Mouse (Mus musculus): ENCODE data around the gene Galnt12. TPM values are rescaled to one million over a fixed set of nuclear protein-coding genes. Genes with fewer than 3 reads are reported as not detected.

Gene Galnt12
- total RNA-seq, 4 experiments from 2014 or later, result 0.78 to 1.5 (median 1.0) TPM

GRCm38 (mm10) chr4:47093647-47094046 lies 1.9 kb downstream of the Galnt12 start:
- DNase-seq (ENCODE audit: low spot score in 2 of 2), result no peak

DNA sequence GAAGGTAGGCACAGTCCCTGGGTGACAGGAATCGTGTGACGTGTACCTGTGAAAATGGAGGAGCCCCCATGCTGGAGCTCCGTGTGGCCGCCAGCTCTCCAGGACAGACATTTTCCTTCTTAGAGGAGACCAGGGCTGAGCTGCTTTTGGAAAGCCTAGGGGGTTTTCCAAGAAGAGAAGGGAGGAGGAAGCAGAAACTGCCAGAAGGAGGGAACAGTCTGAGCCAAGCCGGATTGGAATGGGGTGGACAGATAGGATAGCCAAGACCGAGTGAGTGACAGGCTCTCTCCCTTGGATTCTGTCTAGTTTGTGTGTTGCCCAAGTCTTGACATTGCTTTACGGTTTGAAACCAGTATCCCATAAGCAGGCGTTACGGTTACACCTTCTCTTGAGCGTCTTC lies 11.9 kb downstream of the Galnt12 start:
- DNase-seq (ENCODE audit: low spot score in 2 of 2), result no peak

DNA sequence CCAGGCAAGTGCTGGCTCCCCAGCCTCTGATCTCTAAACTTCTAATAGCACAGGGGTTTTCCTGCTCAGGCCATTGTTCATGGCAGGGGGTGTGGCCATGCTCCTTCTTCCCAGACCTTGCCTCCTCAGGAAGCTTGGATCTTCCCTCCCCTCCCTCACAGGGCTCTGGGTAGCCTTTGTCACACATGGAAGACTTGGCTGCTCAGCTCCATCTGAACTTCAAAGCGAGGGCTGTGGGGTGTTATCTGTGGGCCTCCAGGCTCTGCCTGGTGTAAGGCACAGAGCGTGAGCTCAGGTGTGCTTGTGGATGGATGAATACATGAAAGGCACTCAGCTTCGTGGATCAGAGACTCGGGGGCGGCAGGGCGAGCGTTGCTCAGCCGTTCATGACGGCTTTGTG lies 20.2 kb downstream of the Galnt12 start:
- DNase-seq (ENCODE audit: low spot score in 2 of 2), result no peak

GRCm38 (mm10) chr4:47112560-47112959 lies 20.9 kb downstream of the Galnt12 start:
- peak in 1 of 2 experiments; percentile 12 for DNase-seq (ENCODE audit: low spot score in 2 of 2)

GRCm38 (mm10) chr4:47122051-47122706 lies 30.5 kb downstream of the Galnt12 start:
- peak in 1 of 2 experiments; percentile 28 for DNase-seq (ENCODE audit: low spot score in 2 of 2)

- peak in 1 of 2 experiments; percentile 62 for DNase-seq (ENCODE audit: low spot score in 2 of 2)
Measured at GRCm38 (mm10) chr4:47124140-47124711, 32.5 kb downstream of the Galnt12 start.

DNA sequence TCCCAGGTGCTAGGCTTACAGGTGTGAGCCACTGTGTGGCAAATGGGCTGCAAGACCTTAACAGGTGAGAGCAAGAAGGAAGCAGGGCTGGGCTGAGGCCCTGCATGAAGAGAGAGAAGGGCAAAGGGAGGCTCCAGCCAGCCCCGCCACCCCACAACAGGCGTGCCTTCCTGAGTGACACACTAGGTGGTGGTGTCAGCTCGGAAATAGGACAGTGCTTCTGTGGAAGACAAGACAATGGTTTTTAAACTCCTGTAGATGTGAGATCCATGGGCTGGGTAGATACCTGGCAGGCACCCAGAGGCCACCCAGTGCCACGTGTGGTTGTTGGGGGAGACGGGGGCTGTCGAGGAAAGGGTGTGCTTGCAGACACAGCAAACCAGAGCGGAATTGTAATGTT lies 36.8 kb downstream of the Galnt12 start:
- no peak for DNase-seq (ENCODE audit: low spot score in 2 of 2)

GRCm38 (mm10) chr4:47129572-47129971 lies 37.9 kb downstream of the Galnt12 start:
- DNase-seq (ENCODE audit: low spot score in 2 of 2), result no peak

DNA sequence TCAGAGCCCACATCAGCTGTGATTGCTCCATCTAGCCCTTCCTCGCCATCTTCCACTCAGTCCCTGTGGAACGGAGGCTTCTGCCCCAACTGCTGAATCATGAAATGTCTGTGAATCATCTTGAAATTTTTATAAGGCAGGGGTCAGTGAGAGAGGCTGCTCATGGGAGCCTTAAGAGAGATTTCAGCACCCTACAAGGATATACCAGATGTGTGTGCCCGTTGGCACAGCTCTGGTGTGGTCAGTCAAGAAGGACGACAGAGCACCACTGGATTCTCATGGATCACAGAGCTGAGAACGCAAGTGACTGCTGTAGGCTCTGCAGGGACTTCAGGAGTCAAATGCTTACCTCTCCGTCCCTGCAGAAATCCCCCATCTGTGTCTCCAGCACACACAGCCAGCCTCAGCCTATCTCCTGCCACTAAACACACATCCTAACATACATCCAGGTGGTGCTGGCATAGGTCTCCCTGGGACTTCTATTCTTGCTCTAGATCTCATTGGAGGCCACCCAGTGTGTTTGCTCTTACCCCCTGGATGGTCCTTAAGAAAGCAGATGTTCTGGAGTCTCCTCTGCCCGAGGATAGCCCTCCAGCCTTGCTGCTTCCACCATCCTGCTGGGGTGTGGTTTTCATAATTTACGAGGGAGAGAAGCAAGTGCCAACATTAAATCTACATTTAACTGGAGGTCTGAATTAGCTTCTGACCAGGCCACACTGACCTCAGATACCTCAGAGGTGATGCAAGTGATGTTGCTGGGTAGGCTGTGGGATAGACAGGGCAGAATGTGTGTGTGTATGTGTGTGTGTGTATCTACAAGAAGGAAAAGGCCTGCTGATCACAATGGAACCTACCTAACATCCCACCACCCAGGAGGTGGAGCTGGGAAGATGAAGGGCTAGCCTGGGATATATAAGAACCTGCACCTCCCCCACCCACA lies 38.7 kb downstream of the Galnt12 start:
- no peak for DNase-seq (ENCODE audit: low spot score in 2 of 2)

DNA sequence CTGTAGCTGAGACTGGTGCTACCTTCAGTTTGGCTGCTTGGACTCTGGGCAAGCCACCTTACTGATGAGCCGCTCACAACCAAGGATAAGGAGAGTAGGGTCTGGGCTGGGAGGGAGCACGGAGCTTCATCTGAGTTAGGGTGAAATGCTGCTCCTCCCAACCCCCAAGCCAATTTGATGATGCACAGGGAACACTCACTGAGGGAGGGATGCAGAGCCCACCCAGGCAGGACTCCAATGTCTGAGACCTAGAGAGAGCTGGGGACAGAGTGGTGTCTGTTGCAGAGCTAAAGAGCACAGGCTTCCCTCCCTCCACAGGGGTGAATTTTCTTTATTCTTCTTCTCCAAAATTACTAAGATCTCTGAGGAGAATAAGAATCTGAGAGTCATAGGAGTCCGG lies 40.2 kb downstream of the Galnt12 start:
- no peak for DNase-seq (ENCODE audit: low spot score in 2 of 2)

DNA sequence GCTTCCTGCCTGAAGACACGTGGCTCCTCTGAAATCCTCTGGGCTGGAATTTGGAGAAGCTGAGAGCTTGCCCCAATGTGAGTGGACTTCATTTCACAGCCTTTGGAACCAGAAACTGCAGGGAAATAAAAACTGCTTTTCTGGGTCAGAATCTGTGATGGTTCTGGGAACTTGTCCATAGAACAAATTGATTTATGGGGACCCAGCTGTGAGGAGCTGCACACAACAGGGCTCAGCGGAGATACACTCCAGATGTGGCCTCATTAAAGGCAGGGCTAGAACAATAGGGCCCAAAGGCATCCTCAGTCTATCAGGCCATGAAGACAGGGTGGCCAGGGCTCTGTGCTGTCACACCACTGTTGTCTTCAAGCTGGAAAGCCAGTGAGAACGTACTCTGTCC lies 40.7 kb downstream of the Galnt12 start:
- no peak for DNase-seq (ENCODE audit: low spot score in 2 of 2)

- no peak for DNase-seq (ENCODE audit: low spot score in 2 of 2)
Measured at GRCm38 (mm10) chr4:47136699-47137101, 45.0 kb downstream of the Galnt12 start.

DNA sequence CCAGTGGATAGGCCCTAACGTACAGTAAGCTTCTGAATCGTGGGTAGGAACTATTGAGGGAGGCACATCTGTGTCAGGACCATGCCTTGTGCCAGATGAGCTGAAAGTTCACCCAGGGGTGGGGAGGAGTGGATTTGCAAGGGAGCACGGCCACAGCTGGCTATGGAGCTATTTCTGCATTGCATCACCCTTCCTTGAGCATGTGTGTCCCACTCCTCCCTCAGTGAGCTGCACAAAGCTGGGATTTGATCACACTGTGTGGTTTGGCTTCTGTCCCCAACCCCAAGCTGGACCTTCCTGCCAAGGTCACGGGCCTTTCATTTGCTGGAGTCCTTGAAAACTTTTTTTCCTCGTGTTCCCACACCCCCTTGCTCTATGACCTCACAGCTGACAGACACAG lies 45.8 kb downstream of the Galnt12 start:
- DNase-seq (ENCODE audit: low spot score in 2 of 2), result no peak

GRCm38 (mm10) chr4:47138411-47138810 lies 46.7 kb downstream of the Galnt12 start:
- no peak for DNase-seq (ENCODE audit: low spot score in 2 of 2)

- no peak for DNase-seq (ENCODE audit: low spot score in 2 of 2)
Measured at GRCm38 (mm10) chr4:47138967-47139777, 47.5 kb downstream of the Galnt12 start.

GRCm38 (mm10) chr4:47140301-47140700 lies 48.6 kb downstream of the Galnt12 start:
- DNase-seq (ENCODE audit: low spot score in 2 of 2), result no peak

GRCm38 (mm10) chr4:47141444-47142154 lies 49.9 kb downstream of the Galnt12 start:
- DNase-seq (ENCODE audit: low spot score in 2 of 2), result no peak

- DNase-seq (ENCODE audit: low spot score in 2 of 2), result no peak
Measured at GRCm38 (mm10) chr4:47143849-47144248, 52.1 kb downstream of the Galnt12 start.

GRCm38 (mm10) chr4:47145341-47145740 lies 53.6 kb downstream of the Galnt12 start:
- DNase-seq (ENCODE audit: low spot score in 2 of 2), result no peak

- DNase-seq (ENCODE audit: low spot score in 2 of 2), result no peak
Measured at GRCm38 (mm10) chr4:47146561-47146960, 54.9 kb downstream of the Galnt12 start.

DNA sequence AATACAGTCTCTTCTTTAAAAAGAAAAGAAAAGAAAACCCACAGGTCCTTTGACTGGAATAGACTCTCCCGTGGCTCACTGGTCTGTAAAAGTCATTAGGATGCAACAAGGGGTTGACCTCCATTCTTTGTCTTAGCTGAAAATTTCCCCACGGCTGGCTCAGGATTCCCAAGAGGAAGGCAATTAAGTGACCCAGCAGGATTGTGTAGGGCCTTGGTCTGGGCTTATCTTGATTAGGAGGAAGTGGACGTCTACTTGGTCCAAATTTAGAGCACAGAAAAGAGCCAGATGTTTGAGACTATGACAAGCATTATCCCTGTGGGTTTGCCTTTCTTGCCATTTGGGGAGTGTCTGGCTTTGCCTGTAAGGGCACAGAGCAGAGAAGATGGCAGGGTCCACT lies 58.3 kb downstream of the Galnt12 start:
- no peak for DNase-seq (ENCODE audit: low spot score in 2 of 2)

Data from left cerebral cortex, adult 8-10 months (tissue).